Mouse (Mus musculus): ENCODE measurements around the gene Snx33. TPM values are rescaled to one million over a fixed set of nuclear protein-coding genes. Genes with fewer than 3 reads are reported as not detected.

Gene Snx33
- polyA plus RNA-seq, 1 experiment from 2014 or later, result 2.2 TPM

- H3K4me3 ChIP-seq (replicated peaks; ENCODE audit: low read length), result no peak overlapping the region
- no peaks in the 10 kb centered on the region for H3K27me3 ChIP-seq (replicated peaks; ENCODE audit: control insufficient read depth, insufficient read depth, low read length)
- 91% methylated on average over 15 of the region's 15 CpGs for WGBS
- no peak overlapping the region for H3K9ac ChIP-seq (replicated peaks; ENCODE audit: low read depth, low read length)
- H3K36me3 ChIP-seq (ENCODE audit: control insufficient read depth, insufficient read depth), result no peaks in the 10 kb centered on the region
- H3K27ac ChIP-seq (ENCODE audit: low read length), result no peak overlapping the region
- peaks cover 5% of the 10 kb centered on the region for H3K4me1 ChIP-seq (replicated peaks; ENCODE audit: control insufficient read depth, insufficient read depth, low read length)
- ATAC-seq, result no peak
- no peaks in the 10 kb centered on the region for H3K9me3 ChIP-seq (ENCODE audit: control insufficient read depth, low read length)
- H3K4me2 ChIP-seq (ENCODE audit: low read length), result no peak overlapping the region
Measured at GRCm38 (mm10) chr9:56886601-56887000, 41.6 kb downstream of the Snx33 start.

GRCm38 (mm10) chr9:56886113-56886512 is 42.1 kb downstream of the Snx33 start:
- no peaks in the 10 kb centered on the region for H3K36me3 ChIP-seq (ENCODE audit: control insufficient read depth, insufficient read depth)
- no peak overlapping the region for H3K27ac ChIP-seq (ENCODE audit: low read length)
- H3K4me3 ChIP-seq (replicated peaks; ENCODE audit: low read length), result no peak overlapping the region
- no peaks in the 10 kb centered on the region for H3K9me3 ChIP-seq (ENCODE audit: control insufficient read depth, low read length)
- H3K4me1 ChIP-seq (replicated peaks; ENCODE audit: control insufficient read depth, insufficient read depth, low read length), result peaks cover 3% of the 10 kb centered on the region
- ATAC-seq, result no peak
- no peak overlapping the region for H3K4me2 ChIP-seq (ENCODE audit: low read length)
- no peak overlapping the region for H3K9ac ChIP-seq (replicated peaks; ENCODE audit: low read depth, low read length)
- WGBS, result 57% methylated on average over 13 of the region's 13 CpGs
- H3K27me3 ChIP-seq (replicated peaks; ENCODE audit: control insufficient read depth, insufficient read depth, low read length), result no peaks in the 10 kb centered on the region

GRCm38 (mm10) chr9:56884328-56884727 is 43.8 kb downstream of the Snx33 start:
- no peaks in the 10 kb centered on the region for H3K9me3 ChIP-seq (ENCODE audit: control insufficient read depth, low read length)
- no peak overlapping the region for H3K9ac ChIP-seq (replicated peaks; ENCODE audit: low read depth, low read length)
- 79% methylated on average over 4 of the region's 4 CpGs for WGBS
- H3K4me3 ChIP-seq (replicated peaks; ENCODE audit: low read length), result no peak overlapping the region
- no peaks in the 10 kb centered on the region for H3K4me1 ChIP-seq (replicated peaks; ENCODE audit: control insufficient read depth, insufficient read depth, low read length)
- H3K27me3 ChIP-seq (replicated peaks; ENCODE audit: control insufficient read depth, insufficient read depth, low read length), result no peaks in the 10 kb centered on the region
- no peak overlapping the region for H3K27ac ChIP-seq (ENCODE audit: low read length)
- no peak overlapping the region for H3K4me2 ChIP-seq (ENCODE audit: low read length)
- ATAC-seq, result no peak
- no peaks in the 10 kb centered on the region for H3K36me3 ChIP-seq (ENCODE audit: control insufficient read depth, insufficient read depth)

GRCm38 (mm10) chr9:56883470-56883869 is 44.7 kb downstream of the Snx33 start:
- Histone ChIP-seq H3K27me3 (replicated peaks; ENCODE audit: control insufficient read depth, insufficient read depth, low read length) (no peaks in the 10 kb centered on the region), H3K4me3 (replicated peaks; ENCODE audit: low read length) (no peak overlapping the region), H3K4me1 (replicated peaks; ENCODE audit: control insufficient read depth, insufficient read depth, low read length) (no peaks in the 10 kb centered on the region), H3K9ac (replicated peaks; ENCODE audit: low read depth, low read length) (no peak overlapping the region), H3K9me3 (ENCODE audit: control insufficient read depth, low read length) (no peaks in the 10 kb centered on the region), H3K4me2 (ENCODE audit: low read length) (no peak overlapping the region), H3K27ac (ENCODE audit: low read length) (no peak overlapping the region), H3K36me3 (ENCODE audit: control insufficient read depth, insufficient read depth) (no peaks in the 10 kb centered on the region)
- 77% methylated on average over 7 of the region's 7 CpGs for whole genome bisulfite sequencing
- no peak for ATAC-seq

- Histone ChIP-seq H3K27me3 (replicated peaks; ENCODE audit: control insufficient read depth, insufficient read depth, low read length) (no peaks in the 10 kb centered on the region), H3K36me3 (ENCODE audit: control insufficient read depth, insufficient read depth) (no peaks in the 10 kb centered on the region), H3K27ac (ENCODE audit: low read length) (no peak overlapping the region), H3K9ac (replicated peaks; ENCODE audit: low read depth, low read length) (no peak overlapping the region), H3K9me3 (ENCODE audit: control insufficient read depth, low read length) (no peaks in the 10 kb centered on the region), H3K4me2 (ENCODE audit: low read length) (no peak overlapping the region), H3K4me1 (replicated peaks; ENCODE audit: control insufficient read depth, insufficient read depth, low read length) (no peaks in the 10 kb centered on the region), H3K4me3 (replicated peaks; ENCODE audit: low read length) (no peak overlapping the region)
- 88% methylated on average over 12 of the region's 12 CpGs for WGBS
- no peak for ATAC-seq
Measured at GRCm38 (mm10) chr9:56882818-56883217, 45.4 kb downstream of the Snx33 start.

- Histone ChIP-seq H3K4me3 (replicated peaks; ENCODE audit: low read length) (no peak overlapping the region), H3K4me1 (replicated peaks; ENCODE audit: control insufficient read depth, insufficient read depth, low read length) (no peaks in the 10 kb centered on the region), H3K27ac (ENCODE audit: low read length) (no peak overlapping the region), H3K9ac (replicated peaks; ENCODE audit: low read depth, low read length) (no peak overlapping the region), H3K27me3 (replicated peaks; ENCODE audit: control insufficient read depth, insufficient read depth, low read length) (no peaks in the 10 kb centered on the region), H3K36me3 (ENCODE audit: control insufficient read depth, insufficient read depth) (no peaks in the 10 kb centered on the region), H3K4me2 (ENCODE audit: low read length) (no peak overlapping the region), H3K9me3 (ENCODE audit: control insufficient read depth, low read length) (no peaks in the 10 kb centered on the region)
- no peak for ATAC-seq
- 65% methylated on average over 4 of the region's 4 CpGs for WGBS
Measured at GRCm38 (mm10) chr9:56882283-56882682, 45.9 kb downstream of the Snx33 start.

GRCm38 (mm10) chr9:56881539-56882082 is 46.6 kb downstream of the Snx33 start:
- H3K27me3 ChIP-seq (replicated peaks; ENCODE audit: control insufficient read depth, insufficient read depth, low read length), result no peaks in the 10 kb centered on the region
- H3K27ac ChIP-seq (ENCODE audit: low read length), result no peak overlapping the region
- H3K36me3 ChIP-seq (ENCODE audit: control insufficient read depth, insufficient read depth), result no peaks in the 10 kb centered on the region
- no peaks in the 10 kb centered on the region; the same call in 1 of the 2 replicates for H3K4me1 ChIP-seq (replicated peaks; ENCODE audit: control insufficient read depth, insufficient read depth, low read length)
- H3K4me3 ChIP-seq (replicated peaks; ENCODE audit: low read length), result no peak overlapping the region
- peak; percentile 48; the same call in 1 of the 2 replicates for ATAC-seq
- no peak overlapping the region for H3K4me2 ChIP-seq (ENCODE audit: low read length)
- WGBS, result 85% methylated on average over 3 of the region's 3 CpGs
- no peaks in the 10 kb centered on the region for H3K9me3 ChIP-seq (ENCODE audit: control insufficient read depth, low read length)
- H3K9ac ChIP-seq (replicated peaks; ENCODE audit: low read depth, low read length), result no peak overlapping the region

- Histone ChIP-seq H3K36me3 (ENCODE audit: control insufficient read depth, insufficient read depth) (no peaks in the 10 kb centered on the region), H3K4me1 (replicated peaks; ENCODE audit: control insufficient read depth, insufficient read depth, low read length) (no peaks in the 10 kb centered on the region; the same call in 1 of the 2 replicates), H3K9me3 (ENCODE audit: control insufficient read depth, low read length) (no peaks in the 10 kb centered on the region), H3K4me3 (replicated peaks; ENCODE audit: low read length) (no peak overlapping the region), H3K27me3 (replicated peaks; ENCODE audit: control insufficient read depth, insufficient read depth, low read length) (no peaks in the 10 kb centered on the region), H3K4me2 (ENCODE audit: low read length) (no peak overlapping the region), H3K9ac (replicated peaks; ENCODE audit: low read depth, low read length) (no peak overlapping the region), H3K27ac (ENCODE audit: low read length) (no peak overlapping the region)
- peak; percentile 32; the same call in 1 of the 2 replicates for ATAC-seq
- WGBS, result 66% methylated on average over 9 of the region's 9 CpGs
Measured at GRCm38 (mm10) chr9:56880790-56881189, 47.4 kb downstream of the Snx33 start.

- no peak overlapping the region for H3K4me2 ChIP-seq (ENCODE audit: low read length)
- no peak overlapping the region for H3K9ac ChIP-seq (replicated peaks; ENCODE audit: low read depth, low read length)
- no peak overlapping the region for H3K4me3 ChIP-seq (replicated peaks; ENCODE audit: low read length)
- H3K9me3 ChIP-seq (ENCODE audit: control insufficient read depth, low read length), result no peaks in the 10 kb centered on the region
- ATAC-seq, result no peak
- no peaks in the 10 kb centered on the region for H3K36me3 ChIP-seq (ENCODE audit: control insufficient read depth, insufficient read depth)
- H3K27ac ChIP-seq (ENCODE audit: low read length), result no peak overlapping the region
- WGBS, result 75% methylated on average over 5 of the region's 5 CpGs
- no peaks in the 10 kb centered on the region; the same call in 1 of the 2 replicates for H3K4me1 ChIP-seq (replicated peaks; ENCODE audit: control insufficient read depth, insufficient read depth, low read length)
- no peaks in the 10 kb centered on the region for H3K27me3 ChIP-seq (replicated peaks; ENCODE audit: control insufficient read depth, insufficient read depth, low read length)
Measured at GRCm38 (mm10) chr9:56877284-56877683, 50.9 kb downstream of the Snx33 start.

- Histone ChIP-seq H3K27me3 (replicated peaks; ENCODE audit: control insufficient read depth, insufficient read depth, low read length) (no peaks in the 10 kb centered on the region), H3K9ac (replicated peaks; ENCODE audit: low read depth, low read length) (no peak overlapping the region), H3K4me1 (replicated peaks; ENCODE audit: control insufficient read depth, insufficient read depth, low read length) (no peaks in the 10 kb centered on the region; the same call in 1 of the 2 replicates), H3K4me2 (ENCODE audit: low read length) (no peak overlapping the region), H3K36me3 (ENCODE audit: control insufficient read depth, insufficient read depth) (no peaks in the 10 kb centered on the region), H3K4me3 (replicated peaks; ENCODE audit: low read length) (no peak overlapping the region), H3K27ac (ENCODE audit: low read length) (no peak overlapping the region), H3K9me3 (ENCODE audit: control insufficient read depth, low read length) (no peaks in the 10 kb centered on the region)
- 41% methylated on average over 9 of the region's 9 CpGs for WGBS
- peak; percentile 61 for ATAC-seq
Measured at GRCm38 (mm10) chr9:56876784-56877183, 51.4 kb downstream of the Snx33 start.

Data from forebrain, embryonic 16.5 days (tissue).